Mouse (Mus musculus) adipocyte (in vitro differentiated cells): ENCODE measurements around the gene Smoc1.

Experiments used
- DNase-seq: peaks from one replicate; pipeline ENCODE4 v3.0.0-alpha.2; 2016; ENCODE audit warnings: low spot score

Smoc1 gene

GRCm38 (mm10) chr12:81024993-81025392 is 1.6 kb upstream of the Smoc1 start:
- no peak for DNase-seq

GRCm38 (mm10) chr12:81026995-81027942 is 661 bp downstream of the Smoc1 start:
- DNase-seq, result peak; percentile 70

GRCm38 (mm10) chr12:81028291-81028920 is 1.8 kb downstream of the Smoc1 start:
- DNase-seq, result no peak

- peak; percentile 15 for DNase-seq
Observed at GRCm38 (mm10) chr12:81029731-81030130, 3.1 kb downstream of the Smoc1 start.

GRCm38 (mm10) chr12:81031579-81031978 is 5.0 kb downstream of the Smoc1 start:
- DNase-seq, result no peak

GRCm38 (mm10) chr12:81033389-81034041 is 6.9 kb downstream of the Smoc1 start:
- DNase-seq, result peak; percentile 28

- DNase-seq, result no peak
Observed at GRCm38 (mm10) chr12:81034042-81034417, 7.4 kb downstream of the Smoc1 start.

GRCm38 (mm10) chr12:81035850-81036249 is 9.2 kb downstream of the Smoc1 start:
- DNase-seq, result no peak

- no peak for DNase-seq
Observed at GRCm38 (mm10) chr12:81043616-81044015, 17.0 kb downstream of the Smoc1 start.

- DNase-seq, result peak; percentile 25
Observed at GRCm38 (mm10) chr12:81046926-81047325, 20.3 kb downstream of the Smoc1 start.

GRCm38 (mm10) chr12:81049661-81050060 is 23.1 kb downstream of the Smoc1 start:
- no peak for DNase-seq

GRCm38 (mm10) chr12:81055000-81055705 is 28.5 kb downstream of the Smoc1 start:
- no peak for DNase-seq

GRCm38 (mm10) chr12:81055811-81056210 is 29.2 kb downstream of the Smoc1 start:
- no peak for DNase-seq

GRCm38 (mm10) chr12:81057619-81058018 is 31.0 kb downstream of the Smoc1 start:
- DNase-seq, result no peak

- no peak for DNase-seq
Observed at GRCm38 (mm10) chr12:81058561-81058960, 32.0 kb downstream of the Smoc1 start.

- DNase-seq, result no peak
Observed at GRCm38 (mm10) chr12:81061831-81062361, 35.3 kb downstream of the Smoc1 start.

GRCm38 (mm10) chr12:81063336-81063955 is 36.8 kb downstream of the Smoc1 start:
- no peak for DNase-seq

- DNase-seq, result no peak
Observed at GRCm38 (mm10) chr12:81074139-81074538, 47.5 kb downstream of the Smoc1 start.

- no peak for DNase-seq
Observed at GRCm38 (mm10) chr12:81074941-81075340, 48.3 kb downstream of the Smoc1 start.

GRCm38 (mm10) chr12:81077953-81078646 is 51.5 kb downstream of the Smoc1 start:
- no peak for DNase-seq

GRCm38 (mm10) chr12:81080345-81080744 is 53.7 kb downstream of the Smoc1 start:
- peak; percentile 9 for DNase-seq
